Mouse (Mus musculus) left cerebral cortex, adult 8-10 months (tissue): ENCODE data around the gene Abca12. TPM values are rescaled to one million over a fixed set of nuclear protein-coding genes. Genes with fewer than 3 reads are reported as not detected.

Source experiments
- DNase-seq, 2 experiments: peaks; one replicate each; pipeline ENCODE4 v3.0.0; 2022; ENCODE audit warnings: low spot score in 2 of 2
- total RNA-seq, 4 experiments: library from RNA; stranded (reverse); gene quantifications; 2 replicates each; pipeline ENCODE4 v1.2.4; 2022

The Abca12 gene
- under 1 TPM; 0.20 to 0.30 (median 0.23) TPM for total RNA-seq

DNA sequence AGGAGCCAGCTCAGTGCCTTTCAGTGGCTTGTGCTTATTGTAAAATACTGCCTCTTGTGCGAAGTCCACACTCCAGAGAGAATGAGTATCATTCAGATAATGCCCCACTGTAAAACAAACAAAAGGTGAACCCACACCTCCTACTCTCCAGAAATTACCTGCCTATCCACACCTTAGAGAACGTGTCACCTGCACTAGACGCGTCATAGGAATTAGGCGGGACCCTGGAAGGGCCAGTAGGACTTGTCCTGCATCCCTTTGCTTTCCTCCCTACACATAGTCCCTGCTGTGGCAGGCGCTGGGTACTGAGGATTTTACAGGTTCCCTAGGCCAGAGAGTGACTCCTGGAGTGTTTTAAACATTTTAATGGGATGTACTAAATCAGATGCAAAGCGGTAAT, at the start of gene Abca12:
TSS of gene Abca12 (minus strand) at position 101 of the 400 bp plus-strand sequence.
- no peak for DNase-seq

DNA sequence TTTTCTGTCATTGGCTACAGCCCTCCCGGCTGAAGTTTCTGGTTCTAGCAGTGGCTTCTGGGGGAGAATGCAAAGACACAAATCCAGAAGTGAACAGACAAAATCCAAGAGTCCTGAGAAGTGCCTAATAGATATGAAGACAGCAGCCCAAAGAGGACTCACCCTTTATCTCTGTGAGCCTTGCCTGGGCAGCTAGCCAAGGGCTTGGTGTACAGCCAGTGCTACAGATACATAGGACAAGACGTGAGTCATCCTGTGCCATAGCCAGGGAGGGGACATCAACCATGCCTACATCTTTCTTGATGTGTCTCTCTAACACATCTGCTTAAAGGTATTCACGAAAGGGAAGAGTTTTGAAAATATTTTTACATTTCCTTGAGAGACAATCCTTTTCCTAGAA, 43.3 kb upstream of the Abca12 start:
- DNase-seq, result peak in 1 of 2 experiments; percentile 5

GRCm38 (mm10) chr1:71447424-71447823, 32.7 kb upstream of the Abca12 start:
- DNase-seq, result peak in 1 of 2 experiments; percentile 6

GRCm38 (mm10) chr1:71421741-71422333, 7.1 kb upstream of the Abca12 start:
- DNase-seq, result no peak

DNA sequence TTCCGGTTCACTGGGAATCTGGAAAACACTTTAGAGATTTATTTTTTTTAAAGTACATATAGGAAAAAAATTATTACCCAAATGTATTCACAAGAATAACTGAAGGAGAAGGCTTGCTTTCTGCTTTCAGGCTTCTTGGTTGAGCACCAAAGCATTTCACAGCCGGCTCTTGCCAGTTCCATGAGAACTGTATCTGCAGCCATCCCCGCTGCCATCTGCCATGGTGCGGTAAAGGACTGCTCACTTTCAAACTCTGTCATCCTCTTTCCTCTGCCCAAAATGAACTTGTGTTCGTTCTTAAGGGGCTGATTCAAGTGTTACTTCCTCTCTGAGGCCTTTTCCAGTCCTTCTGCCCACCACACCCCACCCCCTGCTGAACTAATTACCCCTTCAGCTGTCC, 3.8 kb upstream of the Abca12 start:
- DNase-seq, result peak in 1 of 2 experiments; percentile 22

GRCm38 (mm10) chr1:71417951-71418350, 3.2 kb upstream of the Abca12 start:
- DNase-seq, result no peak

DNA sequence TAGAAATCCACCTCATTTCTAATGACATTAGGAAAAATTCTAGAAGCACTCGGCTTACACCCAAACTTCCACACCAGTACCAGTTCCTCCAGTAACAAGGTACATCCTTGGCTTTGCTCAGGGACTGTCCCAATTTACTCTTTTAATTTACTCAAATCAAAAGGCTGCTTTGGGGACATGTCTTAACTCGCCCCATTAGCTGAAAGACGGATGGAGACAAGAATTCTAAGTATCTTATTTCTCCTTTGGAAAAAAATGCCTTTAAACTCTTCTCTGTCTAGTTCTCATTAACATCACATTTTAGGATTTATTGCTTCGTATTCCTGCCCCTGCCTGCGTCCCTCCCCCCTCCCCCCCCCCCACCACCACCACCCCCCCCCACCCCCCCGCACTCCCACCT, 626 bp downstream of the Abca12 start:
- DNase-seq, result no peak

DNA sequence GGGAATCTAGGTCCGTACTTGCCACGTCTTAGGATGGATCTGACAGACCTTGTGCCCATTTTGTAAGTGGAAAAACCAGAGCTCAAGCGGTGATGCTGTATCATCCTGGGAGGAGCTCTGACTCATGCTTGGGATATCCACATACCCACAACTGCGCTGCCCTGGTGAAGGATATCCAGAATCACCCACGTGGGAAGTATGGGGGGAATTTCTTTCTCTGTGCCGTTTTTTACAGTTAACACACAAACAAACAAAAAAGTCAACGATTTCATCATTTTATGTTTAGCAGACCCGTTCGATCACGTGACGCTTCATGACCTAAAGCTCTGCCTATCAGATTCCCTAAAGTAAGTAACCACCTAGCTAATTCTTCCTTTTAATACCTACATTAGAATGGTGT, 1.6 kb downstream of the Abca12 start:
- no peak for DNase-seq

GRCm38 (mm10) chr1:71407711-71408110, 7.0 kb downstream of the Abca12 start:
- DNase-seq, result no peak

GRCm38 (mm10) chr1:71397635-71398034, 17.1 kb downstream of the Abca12 start:
- no peak for DNase-seq

DNA sequence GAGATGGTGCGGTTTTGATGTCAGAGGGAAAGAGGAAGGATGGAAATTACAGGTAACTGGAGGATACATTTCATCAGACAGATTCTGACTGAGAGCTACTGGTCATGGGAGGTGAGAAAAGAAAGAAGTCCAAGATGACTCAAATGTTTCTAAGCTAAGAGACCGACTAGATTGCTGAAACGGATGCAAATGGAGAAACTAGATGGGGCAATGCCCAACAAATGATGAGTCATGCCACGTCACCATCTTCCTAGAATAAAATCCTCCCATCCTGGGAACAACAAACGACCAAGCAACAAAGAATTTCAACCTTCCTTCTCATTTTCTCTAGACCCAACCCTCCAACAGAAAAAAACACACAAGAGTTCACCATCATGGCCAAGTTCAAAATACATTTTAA, 18.6 kb downstream of the Abca12 start:
- no peak for DNase-seq

GRCm38 (mm10) chr1:71394177-71394576, 20.5 kb downstream of the Abca12 start:
- no peak for DNase-seq

DNA sequence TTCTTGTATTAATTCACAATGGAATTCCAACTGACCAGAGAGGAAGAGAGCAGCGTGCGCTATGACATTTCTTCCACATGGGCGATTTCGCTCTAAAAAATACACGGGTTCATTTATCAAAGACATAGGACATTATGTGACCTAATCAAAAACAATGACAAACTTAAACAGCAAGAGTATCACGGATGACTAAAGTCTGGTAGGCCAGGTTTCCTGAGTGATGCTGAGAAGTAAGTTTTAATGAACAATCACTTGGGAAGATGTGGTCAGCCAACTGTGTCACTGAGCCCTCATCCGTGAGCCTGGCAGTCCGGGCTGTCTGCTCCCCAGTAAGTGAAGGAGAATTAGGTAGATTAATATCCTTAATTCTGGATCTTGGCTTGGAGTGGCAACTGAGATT, 21.2 kb downstream of the Abca12 start:
- DNase-seq, result no peak

GRCm38 (mm10) chr1:71392463-71392862, 22.2 kb downstream of the Abca12 start:
- DNase-seq, result no peak

DNA sequence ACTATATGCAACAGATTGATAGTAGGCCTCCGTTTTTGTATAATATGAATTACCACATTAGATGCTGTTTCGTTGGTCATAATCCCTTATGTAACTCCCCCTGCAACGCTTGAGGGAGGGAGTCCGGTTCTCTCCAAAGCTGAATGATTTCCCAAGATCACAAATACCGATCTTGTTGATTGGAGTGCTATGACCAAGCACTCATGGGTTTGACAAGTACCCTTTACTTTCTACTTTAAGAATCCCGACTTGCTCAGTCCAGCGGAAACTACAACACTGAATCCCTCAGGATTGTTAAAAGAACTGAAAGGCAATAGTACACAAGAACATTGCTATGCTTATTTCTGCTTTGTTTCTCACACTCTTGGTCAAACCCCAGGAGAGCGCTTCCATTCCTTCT, 28.1 kb downstream of the Abca12 start:
- DNase-seq, result no peak

GRCm38 (mm10) chr1:71384098-71384497, 30.6 kb downstream of the Abca12 start:
- no peak for DNase-seq

GRCm38 (mm10) chr1:71373090-71373489, 41.6 kb downstream of the Abca12 start:
- no peak for DNase-seq

- DNase-seq, result no peak
Observed at GRCm38 (mm10) chr1:71370266-71370665, 44.4 kb downstream of the Abca12 start.

- no peak for DNase-seq
Observed at GRCm38 (mm10) chr1:71367770-71368169, 46.9 kb downstream of the Abca12 start.

DNA sequence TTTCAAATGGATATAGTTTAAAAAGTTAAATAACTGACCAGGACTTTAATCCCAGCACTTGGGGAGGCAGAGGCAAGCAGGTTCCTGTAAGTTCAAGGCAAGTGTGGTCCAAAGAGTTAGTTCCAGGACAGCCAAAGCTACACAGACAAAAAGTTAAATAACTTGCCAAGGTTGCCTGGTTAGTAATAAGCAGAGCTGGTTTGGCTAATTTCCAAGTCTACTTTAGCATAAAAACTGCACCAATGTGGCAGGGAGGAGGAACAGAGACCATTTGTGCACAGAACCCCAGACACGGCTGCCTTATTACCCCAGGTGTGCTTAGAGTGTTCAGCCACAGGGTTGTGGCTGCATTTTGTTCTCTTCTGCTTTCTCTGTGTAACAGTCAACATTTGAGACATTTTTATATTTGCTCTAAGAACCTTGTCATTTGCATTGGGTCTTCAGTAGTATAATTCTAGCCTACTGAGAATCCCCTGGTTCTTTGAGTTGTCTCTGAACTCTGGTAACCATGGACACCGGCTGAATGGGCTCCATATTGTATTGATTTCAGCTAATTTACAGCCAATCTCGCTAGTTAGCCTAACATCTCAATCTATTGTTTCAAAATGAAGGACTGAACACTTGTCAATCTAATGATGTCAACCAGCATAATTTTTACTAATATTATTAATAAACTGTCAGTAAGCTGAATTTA, 71.7 kb downstream of the Abca12 start:
- no peak for DNase-seq

- no peak for DNase-seq
Observed at GRCm38 (mm10) chr1:71342261-71342594, 72.5 kb downstream of the Abca12 start.

DNA sequence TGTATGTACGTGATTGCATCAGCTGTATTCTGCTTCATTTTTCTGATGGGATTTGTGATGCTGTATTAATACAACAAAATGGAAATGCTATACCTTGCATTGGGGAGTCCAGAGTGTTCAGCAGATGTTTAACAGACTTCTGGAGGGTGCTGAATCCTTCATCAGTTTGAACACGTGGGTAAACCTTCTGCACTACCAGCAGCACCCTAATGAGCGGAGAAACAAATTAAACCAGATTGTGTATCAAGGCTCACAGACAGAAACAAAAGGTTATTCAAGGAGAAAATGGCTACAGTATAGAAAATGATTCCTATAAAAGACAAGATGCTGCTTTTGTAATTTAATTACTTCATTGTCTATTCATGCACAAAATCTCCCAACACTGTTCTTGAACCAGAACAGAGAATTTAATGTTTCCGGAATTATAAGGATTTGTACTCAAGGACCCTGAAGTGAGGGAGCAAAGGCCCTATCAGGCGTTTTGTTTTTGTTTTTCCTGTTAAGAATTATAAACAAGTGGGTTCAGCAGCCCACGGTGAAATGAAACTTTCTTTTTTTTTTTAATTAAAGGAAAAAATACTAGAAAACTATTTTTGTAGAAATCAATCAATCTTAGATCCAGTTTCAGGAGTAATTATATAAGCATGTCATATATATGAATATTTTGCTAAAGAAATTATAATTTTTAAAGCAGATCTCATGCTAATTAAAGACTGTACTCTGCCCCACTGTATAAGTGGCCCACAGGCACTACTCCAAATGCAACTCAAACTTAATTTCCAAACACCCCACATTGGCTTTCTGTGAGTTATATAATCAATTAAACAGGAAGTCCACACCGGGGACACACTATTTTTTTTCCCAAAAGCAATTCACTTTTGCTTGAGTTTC, 73.1 kb downstream of the Abca12 start:
- DNase-seq, result no peak
